Mouse (Mus musculus): ENCODE data around the gene Aqp8. TPM values are rescaled to one million over a fixed set of nuclear protein-coding genes. Genes with fewer than 3 reads are reported as not detected.

The Aqp8 gene
- polyA plus RNA-seq, 1 experiment from 2014 or later = 125 TPM

DNA sequence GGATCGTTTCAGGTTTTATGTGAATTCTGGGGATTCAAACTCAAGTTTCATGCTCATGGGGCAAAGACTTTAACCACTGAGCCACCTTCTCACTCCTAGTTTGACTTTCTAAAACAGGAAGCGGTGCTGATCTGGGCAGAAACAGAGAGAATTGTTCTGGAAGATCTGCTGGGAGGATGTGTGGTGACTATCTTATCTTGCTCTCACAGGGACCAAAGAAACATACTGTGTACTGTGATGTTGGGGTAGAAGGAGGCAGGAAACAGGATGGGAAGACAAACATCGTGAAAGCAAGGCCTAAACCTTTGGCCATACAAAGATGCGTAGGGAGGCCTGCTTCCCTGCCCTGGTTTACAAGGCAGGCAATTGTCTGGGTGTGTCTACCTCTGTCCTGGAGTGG lies 2.8 kb upstream of the Aqp8 start:
- ATAC-seq (ENCODE audit: low read depth) = peak; percentile 59
- no peaks in the 10 kb centered on the region for H3K9me3 ChIP-seq (replicated peaks; ENCODE audit: control insufficient read depth, low read length)
- whole genome bisulfite sequencing (ENCODE audit: insufficient replicate concordance) = 18% methylated on average over 4 of the region's 4 CpGs
- peak overlapping the region; percentile 50 for H3K4me2 ChIP-seq (ENCODE audit: low read depth, low read length)
- H3K4me1 ChIP-seq (ENCODE audit: control insufficient read depth, low read depth, low read length) = peaks cover 61% of the 10 kb centered on the region
- peak overlapping the region; percentile 89 for H3K27ac ChIP-seq (ENCODE audit: low read length)
- H3K4me3 ChIP-seq (ENCODE audit: low read depth, low read length) = peak overlapping the region; percentile 29; the same call in 1 of the 2 replicates
- H3K9ac ChIP-seq (ENCODE audit: low read depth, low read length) = peak overlapping the region; percentile 31; the same call in 1 of the 2 replicates
- H3K36me3 ChIP-seq (ENCODE audit: control insufficient read depth, insufficient read depth) = no peaks in the 10 kb centered on the region
- H3K27me3 ChIP-seq (ENCODE audit: control insufficient read depth, insufficient read depth, low read depth, low read length) = no peaks in the 10 kb centered on the region

GRCm38 (mm10) chr7:123461316-123461715 lies 775 bp upstream of the Aqp8 start:
- Histone ChIP-seq H3K4me2 (ENCODE audit: low read depth, low read length) (peak overlapping the region; percentile 46), H3K9ac (ENCODE audit: low read depth, low read length) (no peak overlapping the region), H3K9me3 (replicated peaks; ENCODE audit: control insufficient read depth, low read length) (no peaks in the 10 kb centered on the region), H3K4me1 (ENCODE audit: control insufficient read depth, low read depth, low read length) (peaks cover 61% of the 10 kb centered on the region), H3K27me3 (ENCODE audit: control insufficient read depth, insufficient read depth, low read depth, low read length) (no peaks in the 10 kb centered on the region), H3K36me3 (ENCODE audit: control insufficient read depth, insufficient read depth) (no peaks in the 10 kb centered on the region), H3K27ac (ENCODE audit: low read length) (peak overlapping the region; percentile 79), H3K4me3 (ENCODE audit: low read depth, low read length) (no peak overlapping the region)
- ATAC-seq (ENCODE audit: low read depth) = no peak
- WGBS (ENCODE audit: insufficient replicate concordance) = 75% methylated on average over 4 of the region's 4 CpGs

- Histone ChIP-seq H3K4me1 (ENCODE audit: control insufficient read depth, low read depth, low read length) (peaks cover 43% of the 10 kb centered on the region), H3K9me3 (replicated peaks; ENCODE audit: control insufficient read depth, low read length) (no peaks in the 10 kb centered on the region), H3K4me2 (ENCODE audit: low read depth, low read length) (peak overlapping the region; percentile 46; the same call in 1 of the 2 replicates), H3K36me3 (ENCODE audit: control insufficient read depth, insufficient read depth) (no peaks in the 10 kb centered on the region), H3K9ac (ENCODE audit: low read depth, low read length) (no peak overlapping the region), H3K27me3 (ENCODE audit: control insufficient read depth, insufficient read depth, low read depth, low read length) (no peaks in the 10 kb centered on the region), H3K27ac (ENCODE audit: low read length) (no peak overlapping the region), H3K4me3 (ENCODE audit: low read depth, low read length) (peak overlapping the region; percentile 24)
- WGBS (ENCODE audit: insufficient replicate concordance) = 55% methylated on average over 4 of the region's 4 CpGs
- ATAC-seq (ENCODE audit: low read depth) = no peak
These were observed 1.5 kb downstream of the Aqp8 start for GRCm38 (mm10) chr7:123463569-123463968.

DNA sequence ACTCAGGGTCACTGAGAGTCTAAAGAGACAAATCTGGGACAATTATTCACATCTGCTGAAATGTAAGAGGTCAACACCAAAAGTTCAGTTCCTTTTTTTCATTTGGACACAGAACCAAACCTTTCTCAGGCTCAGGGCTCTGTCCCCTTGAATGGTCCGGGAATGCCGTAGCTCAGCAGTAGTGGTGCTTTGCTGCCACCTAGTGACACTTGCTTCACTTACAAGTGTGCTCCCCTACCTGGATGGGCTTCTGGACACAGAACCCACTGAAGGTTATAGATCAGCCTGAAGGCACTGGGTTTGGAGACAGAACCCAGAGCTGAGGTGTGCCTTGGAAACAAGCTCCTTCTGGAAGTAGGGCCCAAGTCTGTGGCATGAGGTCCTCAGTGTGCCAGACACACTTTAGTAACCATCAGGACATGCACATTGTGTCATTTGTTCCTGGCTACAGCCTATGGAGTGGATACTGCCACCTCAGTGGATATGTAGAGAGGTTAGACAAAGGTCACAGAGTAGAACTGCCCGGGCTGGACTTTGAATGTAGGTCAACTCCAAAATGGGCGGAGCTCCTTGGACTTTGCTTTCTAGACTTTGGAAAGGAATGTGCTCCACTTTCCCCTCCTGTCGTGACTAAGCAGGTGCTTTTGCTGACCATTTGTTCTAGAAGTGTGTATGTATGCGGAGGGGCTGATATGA lies 3.7 kb downstream of the Aqp8 start:
- H3K4me2 ChIP-seq (ENCODE audit: low read depth, low read length) = no peak overlapping the region
- ATAC-seq (ENCODE audit: low read depth) = peak; percentile 15; the same call in 1 of the 2 replicates
- no peak overlapping the region for H3K9ac ChIP-seq (ENCODE audit: low read depth, low read length)
- no peaks in the 10 kb centered on the region for H3K36me3 ChIP-seq (ENCODE audit: control insufficient read depth, insufficient read depth)
- no peaks in the 10 kb centered on the region for H3K27me3 ChIP-seq (ENCODE audit: control insufficient read depth, insufficient read depth, low read depth, low read length)
- H3K4me3 ChIP-seq (ENCODE audit: low read depth, low read length) = no peak overlapping the region
- WGBS (ENCODE audit: insufficient replicate concordance) = 24% methylated on average over 6 of the region's 6 CpGs
- no peaks in the 10 kb centered on the region for H3K9me3 ChIP-seq (replicated peaks; ENCODE audit: control insufficient read depth, low read length)
- peaks cover 24% of the 10 kb centered on the region for H3K4me1 ChIP-seq (ENCODE audit: control insufficient read depth, low read depth, low read length)
- H3K27ac ChIP-seq (ENCODE audit: low read length) = no peak overlapping the region

DNA sequence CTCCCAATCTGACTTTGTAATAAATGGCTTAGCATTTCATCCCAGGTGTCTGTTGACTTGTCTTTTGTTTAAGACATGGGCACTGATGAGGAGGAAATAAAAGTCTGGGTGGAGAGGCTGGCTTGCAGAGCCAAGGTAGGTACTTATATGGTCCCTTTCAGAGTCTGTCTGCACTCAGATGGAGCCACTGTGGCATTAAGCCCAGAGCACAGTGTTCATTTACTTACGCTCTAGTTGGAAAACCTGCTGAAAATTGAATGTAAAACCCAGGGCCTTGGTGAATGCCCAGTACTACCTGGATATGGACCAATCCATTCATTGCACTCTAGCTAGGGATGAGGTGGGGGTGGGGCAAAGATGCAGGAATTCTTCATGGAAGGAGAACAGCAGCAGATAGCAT lies 5.9 kb downstream of the Aqp8 start:
- ATAC-seq (ENCODE audit: low read depth) = no peak
- H3K9ac ChIP-seq (ENCODE audit: low read depth, low read length) = no peak overlapping the region
- H3K27ac ChIP-seq (ENCODE audit: low read length) = no peak overlapping the region
- no peaks in the 10 kb centered on the region for H3K36me3 ChIP-seq (ENCODE audit: control insufficient read depth, insufficient read depth)
- no peaks in the 10 kb centered on the region for H3K27me3 ChIP-seq (ENCODE audit: control insufficient read depth, insufficient read depth, low read depth, low read length)
- H3K4me1 ChIP-seq (ENCODE audit: control insufficient read depth, low read depth, low read length) = peaks cover 3% of the 10 kb centered on the region
- 83% methylated on average over 1 of the region's 1 CpGs for WGBS (ENCODE audit: insufficient replicate concordance)
- H3K9me3 ChIP-seq (replicated peaks; ENCODE audit: control insufficient read depth, low read length) = no peaks in the 10 kb centered on the region
- H3K4me2 ChIP-seq (ENCODE audit: low read depth, low read length) = no peak overlapping the region
- H3K4me3 ChIP-seq (ENCODE audit: low read depth, low read length) = no peak overlapping the region

DNA sequence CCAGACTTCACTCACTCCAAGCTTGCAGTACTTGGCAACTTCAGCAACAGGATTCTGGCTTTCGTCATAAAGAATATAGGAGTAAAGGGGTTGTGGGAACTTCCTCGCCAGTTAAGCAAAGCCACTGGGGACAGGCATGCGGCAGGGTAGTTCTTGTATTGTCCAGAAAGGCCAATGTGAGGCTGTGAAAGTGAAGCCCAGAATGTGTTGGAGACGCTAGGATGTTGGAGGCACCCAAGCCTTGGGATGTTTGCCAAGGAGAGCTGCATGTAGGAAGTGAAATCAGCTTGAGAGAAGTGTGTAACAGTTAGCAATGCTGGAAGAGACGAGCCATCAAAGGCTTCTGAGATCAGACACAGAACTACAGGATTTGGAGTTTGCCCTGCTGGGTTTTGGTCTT lies 25.6 kb downstream of the Aqp8 start:
- Histone ChIP-seq H3K4me2 (ENCODE audit: low read depth, low read length) (no peak overlapping the region), H3K27ac (ENCODE audit: low read length) (no peak overlapping the region), H3K27me3 (ENCODE audit: control insufficient read depth, insufficient read depth, low read depth, low read length) (no peaks in the 10 kb centered on the region), H3K36me3 (ENCODE audit: control insufficient read depth, insufficient read depth) (no peaks in the 10 kb centered on the region), H3K9ac (ENCODE audit: low read depth, low read length) (no peak overlapping the region), H3K4me1 (ENCODE audit: control insufficient read depth, low read depth, low read length) (no peaks in the 10 kb centered on the region), H3K9me3 (replicated peaks; ENCODE audit: control insufficient read depth, low read length) (no peaks in the 10 kb centered on the region), H3K4me3 (ENCODE audit: low read depth, low read length) (no peak overlapping the region)
- WGBS (ENCODE audit: insufficient replicate concordance) = 53% methylated on average over 5 of the region's 5 CpGs
- ATAC-seq (ENCODE audit: low read depth) = no peak

GRCm38 (mm10) chr7:123499481-123500238 lies 37.6 kb downstream of the Aqp8 start:
- Histone ChIP-seq H3K4me3 (ENCODE audit: low read depth, low read length) (peak overlapping the region; percentile 43), H3K27me3 (ENCODE audit: control insufficient read depth, insufficient read depth, low read depth, low read length) (peaks cover 12% of the 10 kb centered on the region), H3K4me1 (ENCODE audit: control insufficient read depth, low read depth, low read length) (no peaks in the 10 kb centered on the region), H3K4me2 (ENCODE audit: low read depth, low read length) (peak overlapping the region; percentile 58), H3K27ac (ENCODE audit: low read length) (no peak overlapping the region), H3K9me3 (replicated peaks; ENCODE audit: control insufficient read depth, low read length) (no peaks in the 10 kb centered on the region), H3K9ac (ENCODE audit: low read depth, low read length) (no peak overlapping the region), H3K36me3 (ENCODE audit: control insufficient read depth, insufficient read depth) (no peaks in the 10 kb centered on the region)
- ATAC-seq (ENCODE audit: low read depth) = no peak
- WGBS (ENCODE audit: insufficient replicate concordance) = 43% methylated on average over 19 of the region's 19 CpGs

DNA sequence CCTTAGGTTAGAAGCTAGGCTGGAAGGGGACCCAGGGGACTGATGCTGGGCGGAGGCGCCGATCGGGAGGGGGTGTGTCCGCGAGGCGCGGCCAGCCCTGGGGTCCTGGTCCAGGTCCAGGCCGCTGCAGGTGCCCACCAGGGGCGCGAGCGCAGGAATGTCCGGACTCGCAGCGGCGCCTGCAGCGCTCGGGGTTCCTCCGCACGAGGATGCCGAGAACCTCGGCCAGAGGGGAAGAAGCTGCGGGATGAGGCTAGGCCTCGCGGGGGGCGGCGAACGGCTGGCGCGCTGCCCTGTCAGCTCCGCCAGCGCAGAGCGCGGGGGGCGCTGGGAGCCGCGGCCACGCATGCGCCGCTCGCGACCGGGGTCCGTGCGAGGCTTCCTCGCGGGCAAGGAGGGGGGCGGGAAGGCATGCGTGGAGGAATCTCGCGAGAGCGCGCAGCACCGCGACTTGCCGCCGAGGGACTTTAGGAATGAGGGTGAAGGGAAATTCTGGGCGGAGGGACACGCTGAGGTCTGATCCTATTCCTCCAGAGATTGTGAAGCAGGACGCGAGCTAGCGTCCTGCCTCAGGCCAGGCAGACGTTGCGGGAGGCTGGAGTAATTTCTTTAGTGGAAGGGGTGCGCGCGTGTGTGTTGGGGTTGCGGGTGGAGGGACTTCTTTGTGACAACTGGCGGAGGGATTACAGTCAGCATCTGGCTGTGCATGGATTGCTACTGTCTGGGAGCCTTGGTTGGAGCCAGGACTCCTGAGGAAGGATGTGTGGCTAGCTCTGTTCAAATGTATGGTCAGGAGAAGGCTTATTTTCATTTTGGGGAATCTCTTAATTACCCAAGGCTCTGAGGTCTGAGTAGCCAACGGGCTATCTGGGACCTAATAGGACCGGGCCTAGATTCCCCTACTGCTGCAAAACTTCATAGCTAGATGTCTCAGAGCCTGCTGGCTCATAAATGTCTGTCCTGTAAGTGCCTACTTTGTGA lies 38.4 kb downstream of the Aqp8 start, which contains the start of gene Zkscan2:
Zkscan2 (minus strand) TSS at position 211 of the 981 bp plus-strand sequence.
- Histone ChIP-seq H3K27ac (ENCODE audit: low read length) (no peak within 1 kb of the TSS), H3K4me2 (ENCODE audit: low read depth, low read length) (peak within 1 kb of the TSS; percentile 58), H3K9ac (ENCODE audit: low read depth, low read length) (no peak within 1 kb of the TSS), H3K27me3 (ENCODE audit: control insufficient read depth, insufficient read depth, low read depth, low read length) (peaks cover 12% of the 10 kb centered on the region), H3K4me1 (ENCODE audit: control insufficient read depth, low read depth, low read length) (no peaks in the 10 kb centered on the region), H3K36me3 (ENCODE audit: control insufficient read depth, insufficient read depth) (no peaks in the 10 kb centered on the region), H3K4me3 (ENCODE audit: low read depth, low read length) (peak within 1 kb of the TSS; percentile 43), H3K9me3 (replicated peaks; ENCODE audit: control insufficient read depth, low read length) (no peaks in the 10 kb centered on the region)
- WGBS (ENCODE audit: insufficient replicate concordance) = 2% methylated on average over 64 of the region's 71 CpGs
- peak; percentile 32; the same call in 1 of the 2 replicates for ATAC-seq (ENCODE audit: low read depth)
